8 mouse cellular contexts compared by ENCODE assay signal in genomic region chr9:56089778-56090520, GRCm38 (mm10). TPM values are rescaled to one million over a fixed set of nuclear protein-coding genes. Genes with fewer than 3 reads are reported as not detected.
A peak's percentile ranks its signal among the peaks of the same experiment; 100 is the strongest.
DNase-seq lines count a peak whose midpoint lies in the region; ATAC-seq lines count a peak whose summit lies in the region.

Gene Pstpip1, plus strand, starts transcription at chr9:56089962.

- H3K36me3 ChIP-seq in intestine, embryonic 14.5 days (ENCODE audit: control insufficient read depth, insufficient read depth, low read length) = no peaks in the 10 kb centered on the region

- intact Hi-C loops in left cerebral cortex, postnatal 36 days (cut with DNase I) = no loop called here

- DNase-seq in embryo, embryonic 11 days = peak; percentile 52
- DNase-seq in gastrocnemius, postnatal 4 days (ENCODE audit: low spot score in 2 of 2) = peak; percentile 56 to 85
- peak; percentile 77 for DNase-seq in intestine, embryonic 14.5 days (ENCODE audit: low spot score)
- DNase-seq in left cerebral cortex, postnatal 36 days (ENCODE audit: low spot score in 2 of 2) = peak; percentile 49
- peak; percentile 31 to 32 for DNase-seq in right cerebral cortex, postnatal 36 days (ENCODE audit: low spot score in 2 of 2)

- WGBS in intestine, embryonic 14.5 days = 20% methylated on average over 22 of the region's 22 CpGs

- H3K4me3 ChIP-seq in intestine, embryonic 14.5 days (ENCODE audit: low read depth, low read length) = no peak within 1 kb of the TSS

- peak; percentile 95 for ATAC-seq in activated CD4-positive, CD25-positive, alpha-beta regulatory T cell, adult 4 months
- ATAC-seq in intestine, embryonic 14.5 days (replicated peaks; ENCODE audit: low FRiP score, low TSS enrichment, low read depth) = peak; percentile 70
- ATAC-seq in megakaryocyte-erythroid progenitor cell, adult 5-6 weeks (replicated peaks; ENCODE audit: low FRiP score, low TSS enrichment, poor library complexity, severe bottlenecking) = peak; percentile 69
- no peak for ATAC-seq in erythroblast, adult 5-6 weeks (replicated peaks; ENCODE audit: low FRiP score, poor library complexity, severe bottlenecking)

- peak within 1 kb of the TSS; percentile 22 for H3K4me2 ChIP-seq in intestine, embryonic 14.5 days (ENCODE audit: low read length)

- H3K4me1 ChIP-seq in intestine, embryonic 14.5 days (replicated peaks; ENCODE audit: control insufficient read depth, insufficient read depth, low read length) = peaks cover 11% of the 10 kb centered on the region

- H3K27ac ChIP-seq in intestine, embryonic 14.5 days (ENCODE audit: low read depth) = peak within 1 kb of the TSS; percentile 70

- no peaks in the 10 kb centered on the region for H3K9me3 ChIP-seq in intestine, embryonic 14.5 days (ENCODE audit: control insufficient read depth, low read length)

- H3K27me3 ChIP-seq in intestine, embryonic 14.5 days (replicated peaks; ENCODE audit: control insufficient read depth, insufficient read depth, low read length) = no peaks in the 10 kb centered on the region

- no peak within 1 kb of the TSS for H3K9ac ChIP-seq in intestine, embryonic 14.5 days (ENCODE audit: low read length)

RNA-seq across cellular contexts. Expression of gene Pstpip1, which starts in this region (rescaled TPM):
- polyA plus RNA-seq in activated CD4-positive, CD25-positive, alpha-beta regulatory T cell, adult 4 months (2017; shearing (Covaris generic)) = 10 to 100 TPM; 37.9 to 40.7 TPM
- total RNA-seq in gastrocnemius, postnatal 4 days (2021) = 1 to 10 TPM; 1.3 to 2.0 TPM
- 0.88 and 1.3 TPM in 2 replicates for polyA plus RNA-seq in intestine, embryonic 14.5 days (2014; fragmentation: Nextera tagmentation; extraction: Ambion mirVana)
- 1 to 10 TPM; 1.9 to 2.6 TPM for total RNA-seq in left cerebral cortex, postnatal 36 days (2021)
- total RNA-seq in megakaryocyte-erythroid progenitor cell, adult 5-6 weeks (2014; fragmentation: Nextera tagmentation) = 3.9 and 5.1 TPM in 2 replicates
- total RNA-seq in megakaryocyte-erythroid progenitor cell, adult 5-6 weeks (2017) = 4.7 and 10.1 TPM in 2 replicates
- 9.0 and 19.6 TPM in 2 replicates for total RNA-seq in erythroblast, adult 5-6 weeks (2015; ENCODE audit: low replicate concordance)
- 25.7 and 27.2 TPM in 2 replicates for total RNA-seq in erythroblast, adult 5-6 weeks (2017; ENCODE audit: low replicate concordance)

Comparison
In these comparisons a context has a peak if more than half of its experiments do, and no peak if none do; other contexts are left out.
1. RNA of gene Pstpip1 (polyA plus RNA-seq): 37.9 to 40.7 TPM in activated CD4-positive, CD25-positive, alpha-beta regulatory T cell, adult 4 months; 0.88 to 1.3 TPM in intestine, embryonic 14.5 days; every median in the first group is over 10 times any median in the second.
2. Peak in every context shown above with its lines, with median percentiles within 50 percentile points of each other: DNase-seq.